Mouse (Mus musculus): Measurements from ENCODE around the gene Chrnd.

DNA sequence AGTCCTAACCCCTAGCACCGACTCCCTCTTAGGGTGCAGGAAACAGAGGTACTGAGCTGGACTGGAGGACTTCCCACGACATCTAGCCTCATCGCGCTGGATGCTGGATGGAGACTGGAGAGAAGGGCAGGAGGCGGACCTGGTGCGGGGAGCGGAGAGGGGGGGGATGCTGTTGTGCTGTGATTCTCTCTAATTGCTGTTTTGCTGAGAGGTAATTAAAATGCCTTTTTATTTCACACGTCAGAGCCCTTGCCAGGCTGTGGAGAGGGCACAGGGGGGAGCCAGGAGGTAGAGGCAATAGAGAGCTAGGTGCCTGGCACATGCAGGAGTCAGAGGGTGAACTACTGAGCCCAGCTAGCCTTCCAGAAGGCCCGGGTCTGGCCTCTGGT lies 25.6 kb upstream of the Chrnd start:
- no peak for TF ChIP-seq CTCF (conservative IDR thresholded peaks at IDR 0.05; ENCODE audit: low read length)
- no peak for TF ChIP-seq POU5F1 (IDR thresholded peaks at IDR 0.05; ENCODE audit: borderline replicate concordance, low read length)
